Mouse (Mus musculus): ENCODE results near the gene Uqcrh. TPM values are rescaled to one million over a fixed set of nuclear protein-coding genes. Genes with fewer than 3 reads are reported as not detected.

The Uqcrh gene
- polyA plus RNA-seq, 2 experiments: 510 to 543 TPM

GRCm38 (mm10) chr4:116053399-116053961 lies 21.4 kb downstream of the Uqcrh start, which contains the start of gene Nsun4:
Gene Nsun4, minus strand, starts transcription at chr4:116053876.
- peak; percentile 98 for ATAC-seq (ENCODE audit: low FRiP score, low read depth)
- TF ChIP-seq POLR2A (IDR thresholded peaks at IDR 0.05; ENCODE audit: borderline replicate concordance, extremely low read depth, insufficient read depth, insufficient read length): peak; percentile 53; the same call in 1 of the 2 replicates
- peak; percentile 95 for DNase-seq (ENCODE audit: low spot score)
- no peaks in the 10 kb centered on the region for H3K9me3 ChIP-seq (ENCODE audit: control insufficient read depth, low read length)
- H3K9ac ChIP-seq (ENCODE audit: low read depth, low read length, severe bottlenecking): peak within 1 kb of the TSS; percentile 63
- WGBS: 2% methylated on average over 35 of the region's 35 CpGs
- peaks cover 2% of the 10 kb centered on the region; the same call in 1 of the 2 replicates for H3K36me3 ChIP-seq (ENCODE audit: control insufficient read depth, insufficient read depth, low read length)
- H3K4me1 ChIP-seq (ENCODE audit: control insufficient read depth, insufficient read depth, low read length): peaks cover 5% of the 10 kb centered on the region
- no peaks in the 10 kb centered on the region for H3K27me3 ChIP-seq (ENCODE audit: control insufficient read depth, insufficient read depth, low read length)
- H3K27ac ChIP-seq (replicated peaks; ENCODE audit: low read depth, low read length): peak within 1 kb of the TSS; percentile 90
- H3K4me3 ChIP-seq (replicated peaks; ENCODE audit: low read length): peak within 1 kb of the TSS; percentile 60
- peak within 1 kb of the TSS; percentile 83 for H3K4me2 ChIP-seq (replicated peaks; ENCODE audit: low read depth, low read length, severe bottlenecking)

GRCm38 (mm10) chr4:116052526-116053293 lies 22.2 kb downstream of the Uqcrh start:
- ATAC-seq (ENCODE audit: low FRiP score, low read depth): no peak
- H3K9me3 ChIP-seq (ENCODE audit: control insufficient read depth, low read length): no peaks in the 10 kb centered on the region
- 8% methylated on average over 22 of the region's 22 CpGs for WGBS
- peaks cover 5% of the 10 kb centered on the region for H3K4me1 ChIP-seq (ENCODE audit: control insufficient read depth, insufficient read depth, low read length)
- H3K4me2 ChIP-seq (replicated peaks; ENCODE audit: low read depth, low read length, severe bottlenecking): peak overlapping the region; percentile 83
- peaks cover 10% of the 10 kb centered on the region for H3K36me3 ChIP-seq (ENCODE audit: control insufficient read depth, insufficient read depth, low read length)
- peak overlapping the region; percentile 90 for H3K27ac ChIP-seq (replicated peaks; ENCODE audit: low read depth, low read length)
- H3K9ac ChIP-seq (ENCODE audit: low read depth, low read length, severe bottlenecking): peak overlapping the region; percentile 63
- no peak for TF ChIP-seq POLR2A (IDR thresholded peaks at IDR 0.05; ENCODE audit: borderline replicate concordance, extremely low read depth, insufficient read depth, insufficient read length)
- no peaks in the 10 kb centered on the region for H3K27me3 ChIP-seq (ENCODE audit: control insufficient read depth, insufficient read depth, low read length)
- H3K4me3 ChIP-seq (replicated peaks; ENCODE audit: low read length): peak overlapping the region; percentile 60
- DNase-seq (ENCODE audit: low spot score): peak; percentile 58

- no peak overlapping the region for H3K4me2 ChIP-seq (replicated peaks; ENCODE audit: low read depth, low read length, severe bottlenecking)
- H3K36me3 ChIP-seq (ENCODE audit: control insufficient read depth, insufficient read depth, low read length): peaks cover 20% of the 10 kb centered on the region
- peaks cover 5% of the 10 kb centered on the region for H3K4me1 ChIP-seq (ENCODE audit: control insufficient read depth, insufficient read depth, low read length)
- H3K9me3 ChIP-seq (ENCODE audit: control insufficient read depth, low read length): no peaks in the 10 kb centered on the region
- no peaks in the 10 kb centered on the region for H3K27me3 ChIP-seq (ENCODE audit: control insufficient read depth, insufficient read depth, low read length)
- 82% methylated on average over 3 of the region's 3 CpGs for WGBS
- DNase-seq (ENCODE audit: low spot score) (no peak), ATAC-seq (ENCODE audit: low FRiP score, low read depth) (no peak)
- no peak for TF ChIP-seq POLR2A (IDR thresholded peaks at IDR 0.05; ENCODE audit: borderline replicate concordance, extremely low read depth, insufficient read depth, insufficient read length)
- H3K9ac ChIP-seq (ENCODE audit: low read depth, low read length, severe bottlenecking): no peak overlapping the region
- H3K27ac ChIP-seq (replicated peaks; ENCODE audit: low read depth, low read length): no peak overlapping the region
- no peak overlapping the region for H3K4me3 ChIP-seq (replicated peaks; ENCODE audit: low read length)
Observed at GRCm38 (mm10) chr4:116049211-116049610, 25.7 kb downstream of the Uqcrh start.

GRCm38 (mm10) chr4:116048130-116048920 lies 26.5 kb downstream of the Uqcrh start:
- no peak overlapping the region for H3K4me3 ChIP-seq (replicated peaks; ENCODE audit: low read length)
- TF ChIP-seq POLR2A (IDR thresholded peaks at IDR 0.05; ENCODE audit: borderline replicate concordance, extremely low read depth, insufficient read depth, insufficient read length): no peak
- no peak for ATAC-seq (ENCODE audit: low FRiP score, low read depth)
- DNase-seq (ENCODE audit: low spot score): no peak
- no peaks in the 10 kb centered on the region for H3K27me3 ChIP-seq (ENCODE audit: control insufficient read depth, insufficient read depth, low read length)
- H3K36me3 ChIP-seq (ENCODE audit: control insufficient read depth, insufficient read depth, low read length): peaks cover 23% of the 10 kb centered on the region
- H3K9ac ChIP-seq (ENCODE audit: low read depth, low read length, severe bottlenecking): no peak overlapping the region
- H3K27ac ChIP-seq (replicated peaks; ENCODE audit: low read depth, low read length): no peak overlapping the region
- H3K4me2 ChIP-seq (replicated peaks; ENCODE audit: low read depth, low read length, severe bottlenecking): no peak overlapping the region
- H3K4me1 ChIP-seq (ENCODE audit: control insufficient read depth, insufficient read depth, low read length): peaks cover 5% of the 10 kb centered on the region
- H3K9me3 ChIP-seq (ENCODE audit: control insufficient read depth, low read length): no peaks in the 10 kb centered on the region
- WGBS: 74% methylated on average over 7 of the region's 7 CpGs

GRCm38 (mm10) chr4:116047681-116048080 lies 27.2 kb downstream of the Uqcrh start:
- no peak overlapping the region for H3K9ac ChIP-seq (ENCODE audit: low read depth, low read length, severe bottlenecking)
- no peak overlapping the region for H3K27ac ChIP-seq (replicated peaks; ENCODE audit: low read depth, low read length)
- WGBS: 89% methylated on average over 1 of the region's 1 CpGs
- DNase-seq (ENCODE audit: low spot score): no peak
- peaks cover 25% of the 10 kb centered on the region for H3K36me3 ChIP-seq (ENCODE audit: control insufficient read depth, insufficient read depth, low read length)
- H3K9me3 ChIP-seq (ENCODE audit: control insufficient read depth, low read length): no peaks in the 10 kb centered on the region
- no peak for TF ChIP-seq POLR2A (IDR thresholded peaks at IDR 0.05; ENCODE audit: borderline replicate concordance, extremely low read depth, insufficient read depth, insufficient read length)
- H3K27me3 ChIP-seq (ENCODE audit: control insufficient read depth, insufficient read depth, low read length): no peaks in the 10 kb centered on the region
- ATAC-seq (ENCODE audit: low FRiP score, low read depth): no peak
- H3K4me1 ChIP-seq (ENCODE audit: control insufficient read depth, insufficient read depth, low read length): peaks cover 3% of the 10 kb centered on the region
- H3K4me2 ChIP-seq (replicated peaks; ENCODE audit: low read depth, low read length, severe bottlenecking): no peak overlapping the region
- H3K4me3 ChIP-seq (replicated peaks; ENCODE audit: low read length): no peak overlapping the region

Data from limb, embryonic 14.5 days (tissue).